Mouse (Mus musculus) hindbrain, embryonic 12.5 days (tissue): ENCODE results near the gene Bok. TPM values are rescaled to one million over a fixed set of nuclear protein-coding genes. Genes with fewer than 3 reads are reported as not detected.

Source experiments
- ATAC-seq: fragments of 200-750 bp; cut with Nextera tagmentation; 2 replicates; pipeline ENCODE4 v1.8.0; 2017; ENCODE audit warnings: moderate TSS enrichment; ENCODE audit not compliant: low FRiP score
- H3K27ac ChIP-seq: fragments of 300-500 bp; sonication (generic); 2 replicates; pipeline ENCODE4 v1.5.1; 2016; ENCODE audit warnings: mild to moderate bottlenecking
- H3K27me3 ChIP-seq: fragments of 300-500 bp; sonication (generic); 2 replicates; pipeline ENCODE4 v1.6.1; 2016; ENCODE audit warnings: mild to moderate bottlenecking
- H3K36me3 ChIP-seq: fragments of 300-500 bp; sonication (generic); 2 replicates; pipeline ENCODE4 v1.6.1; 2016; ENCODE audit warnings: mild to moderate bottlenecking
- H3K4me1 ChIP-seq: fragments of 300-500 bp; sonication (generic); 2 replicates; pipeline ENCODE4 v1.6.1; 2016
- H3K4me2 ChIP-seq: fragments of 300-500 bp; sonication (generic); replicated peaks from 2 replicates; pipeline ENCODE4 v1.6.1; 2016; ENCODE audit warnings: mild to moderate bottlenecking
- H3K4me3 ChIP-seq: fragments of 300-500 bp; sonication (generic); 2 replicates; pipeline ENCODE4 v1.5.1; 2016; ENCODE audit warnings: mild to moderate bottlenecking
- H3K9ac ChIP-seq: fragments of 300-500 bp; sonication (generic); 2 replicates; pipeline ENCODE4 v1.6.1; 2016; ENCODE audit warnings: mild to moderate bottlenecking, moderate library complexity
- H3K9me3 ChIP-seq: fragments of 300-500 bp; sonication (generic); replicated peaks from 2 replicates; pipeline ENCODE4 v1.6.1; 2016; ENCODE audit warnings: mild to moderate bottlenecking
- WGBS: fragments of 180-500 bp; shearing (Covaris S2); methylation state at CpG from one replicate; pipeline ENCODE4 v1.1.7; 2016; 5-methylcytosine and 5-hydroxymethylcytosine counted together
- polyA plus RNA-seq: library from polyadenylated mRNA; unstranded; fragments of >200 nt; fragmentation: Nextera tagmentation; extraction: Ambion mirVana; gene quantifications from 2 replicates; pipeline ENCODE4 v1.2.1, GENCODE M21; 2016

Gene Bok
- polyA plus RNA-seq, 1 experiment from 2014 or later, result 43.8 TPM

DNA sequence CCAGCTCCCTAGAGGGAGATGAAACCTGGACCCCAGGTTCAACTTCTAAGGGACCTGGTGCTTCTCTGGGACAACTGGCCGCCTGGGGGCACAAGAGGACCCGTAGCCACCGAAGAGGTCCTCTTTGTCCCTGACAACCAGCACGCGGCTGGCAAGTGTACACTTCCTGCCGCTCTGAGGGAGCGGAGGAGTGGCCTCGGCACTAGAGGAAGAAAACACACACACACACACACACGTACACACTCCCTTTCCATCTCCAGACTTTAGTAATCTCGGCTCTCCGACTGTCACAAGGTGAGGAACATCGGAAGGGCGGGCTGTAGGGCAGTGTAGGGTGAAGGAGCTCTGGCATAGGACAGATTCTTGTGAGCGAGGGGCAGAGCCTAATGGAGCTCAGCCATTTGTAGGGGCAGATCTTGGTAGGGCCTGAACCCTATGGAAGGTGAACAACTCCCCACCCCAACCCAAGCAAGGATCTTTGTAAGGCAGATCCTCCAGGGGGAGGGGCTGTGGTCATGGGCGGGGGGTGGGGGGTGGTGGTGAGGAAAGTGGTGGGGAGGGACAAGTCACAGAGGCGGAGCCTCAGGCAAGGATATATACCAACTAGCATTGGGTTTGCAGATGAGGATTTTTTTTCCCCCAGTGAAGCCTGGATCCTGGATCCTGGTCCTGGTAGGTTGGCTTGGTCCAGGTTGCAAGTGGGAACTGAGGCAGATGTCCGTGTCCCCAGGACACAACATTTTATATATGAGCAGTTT lies 16.5 kb upstream of the Bok start:
- H3K9ac ChIP-seq, result peak overlapping the region; percentile 64
- no peaks in the 10 kb centered on the region for H3K9me3 ChIP-seq
- no peaks in the 10 kb centered on the region for H3K36me3 ChIP-seq
- peak; percentile 79 for ATAC-seq
- H3K4me3 ChIP-seq, result peak overlapping the region; percentile 37
- H3K27me3 ChIP-seq, result no peaks in the 10 kb centered on the region
- peak overlapping the region; percentile 57 for H3K4me2 ChIP-seq
- no peaks in the 10 kb centered on the region for H3K4me1 ChIP-seq
- H3K27ac ChIP-seq, result peak overlapping the region; percentile 42; the same call in 1 of the 2 replicates
- 10% methylated on average over 17 of the region's 17 CpGs for WGBS

DNA sequence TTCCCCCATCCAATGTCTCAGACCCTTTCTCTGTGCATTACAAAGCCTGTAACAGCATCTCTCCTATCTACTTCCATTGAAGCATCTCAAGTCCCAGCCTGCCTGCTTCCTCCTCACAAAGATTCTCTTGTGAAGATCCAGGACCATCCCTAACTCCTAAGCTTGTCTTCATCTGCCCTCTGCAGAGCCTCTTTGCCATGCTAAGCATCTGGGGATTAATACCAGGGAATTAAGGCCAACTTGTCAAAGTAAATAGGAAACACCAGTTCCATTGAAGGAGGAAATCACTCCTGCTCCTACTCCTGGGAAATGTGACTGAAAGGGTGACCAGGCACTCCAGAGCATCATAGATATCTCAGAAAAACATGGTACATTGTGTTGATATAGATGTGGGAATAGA lies 15.5 kb upstream of the Bok start:
- Histone ChIP-seq H3K36me3 (no peaks in the 10 kb centered on the region), H3K4me1 (no peaks in the 10 kb centered on the region), H3K9me3 (no peaks in the 10 kb centered on the region), H3K4me2 (no peak overlapping the region), H3K27ac (no peak overlapping the region), H3K9ac (no peak overlapping the region), H3K27me3 (no peaks in the 10 kb centered on the region), H3K4me3 (no peak overlapping the region)
- ATAC-seq, result no peak

DNA sequence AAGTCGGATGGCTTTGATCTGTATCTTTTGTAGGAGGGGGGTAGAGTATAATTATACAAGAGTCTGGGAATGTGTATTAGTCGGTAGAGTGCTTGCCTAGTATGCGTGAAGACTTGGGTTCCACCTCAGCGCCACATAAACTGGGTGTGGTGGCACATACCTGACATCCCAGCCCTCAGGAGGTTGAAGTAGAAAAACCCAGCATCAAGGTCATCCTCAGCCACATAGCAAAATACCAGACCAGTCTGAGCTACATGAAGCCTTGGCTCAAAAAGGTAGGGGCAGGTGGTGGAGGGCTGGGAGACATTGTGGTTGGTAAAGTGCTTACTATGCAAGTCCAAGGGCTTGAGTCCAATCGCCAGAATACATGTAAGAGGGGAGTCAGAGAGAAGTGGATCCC lies 12.8 kb upstream of the Bok start:
- Histone ChIP-seq H3K27me3 (no peaks in the 10 kb centered on the region), H3K9me3 (no peaks in the 10 kb centered on the region), H3K4me2 (no peak overlapping the region), H3K4me3 (no peak overlapping the region), H3K27ac (no peak overlapping the region), H3K36me3 (no peaks in the 10 kb centered on the region), H3K9ac (no peak overlapping the region), H3K4me1 (no peaks in the 10 kb centered on the region)
- 93% methylated on average over 5 of the region's 5 CpGs for WGBS
- no peak for ATAC-seq

DNA sequence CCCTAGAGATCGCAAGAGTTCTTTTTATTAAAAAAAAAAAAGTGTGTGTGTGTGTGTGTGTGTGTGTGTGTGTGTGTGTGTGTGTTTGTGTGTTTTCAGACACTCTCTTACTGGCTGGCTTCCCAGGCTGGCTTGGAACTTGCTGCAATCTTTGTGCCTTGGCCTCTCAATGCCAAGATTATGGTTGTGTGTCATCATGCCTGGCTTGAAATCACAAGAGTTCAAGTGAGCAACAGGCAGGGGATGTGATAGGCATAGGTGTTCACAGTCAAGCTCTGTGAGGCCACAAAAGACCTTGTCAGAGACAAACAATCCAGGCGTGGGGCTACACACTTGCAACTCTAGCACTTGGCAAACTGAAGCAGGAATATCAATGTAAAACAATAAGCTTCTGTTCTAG lies 7.1 kb upstream of the Bok start:
- Histone ChIP-seq H3K4me2 (no peak overlapping the region), H3K4me3 (no peak overlapping the region), H3K9me3 (0 out of 2 replicates have a peak, but pooled peaks cover 8% of the 10 kb centered on the region), H3K27me3 (0 out of 2 replicates have a peak, but pooled peaks cover 2% of the 10 kb centered on the region), H3K27ac (no peak overlapping the region), H3K36me3 (no peaks in the 10 kb centered on the region), H3K9ac (no peak overlapping the region), H3K4me1 (no peaks in the 10 kb centered on the region)
- 73% methylated on average over 2 of the region's 2 CpGs for WGBS
- no peak for ATAC-seq

DNA sequence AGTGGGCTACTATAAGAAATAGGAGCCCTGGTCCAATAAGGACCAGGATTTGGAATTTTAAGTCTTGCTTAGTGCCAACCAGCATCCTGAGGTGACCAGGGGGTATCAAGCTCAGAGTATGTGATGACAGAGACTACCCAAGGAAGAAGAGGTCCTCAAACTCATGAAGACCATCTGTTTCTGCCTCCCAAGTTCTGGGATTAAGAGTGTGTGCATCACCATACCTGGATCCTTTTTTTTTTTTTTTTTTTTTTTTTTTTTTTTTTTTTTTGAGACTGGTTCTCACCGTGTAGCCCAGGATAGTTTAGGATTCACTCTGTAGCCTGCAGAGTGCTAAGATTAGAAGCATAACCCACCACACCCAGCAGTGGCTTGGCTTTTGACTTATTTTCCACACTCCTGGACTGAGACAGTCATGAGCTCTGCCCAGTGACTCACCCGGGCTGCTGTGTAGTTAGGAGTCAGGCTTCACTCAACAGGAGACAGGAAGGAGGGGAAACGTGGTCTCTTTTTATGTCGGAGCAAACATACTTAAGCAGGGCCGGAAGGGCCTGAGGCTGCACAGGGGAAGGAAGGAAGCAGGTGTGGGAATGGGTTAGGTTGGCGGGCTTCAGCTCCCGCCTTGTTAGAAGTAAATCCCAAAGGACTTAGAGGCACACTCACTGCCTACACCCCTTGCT lies 5.4 kb upstream of the Bok start:
- Histone ChIP-seq H3K27ac (no peak overlapping the region), H3K4me3 (no peak overlapping the region), H3K9ac (no peak overlapping the region), H3K4me1 (no peaks in the 10 kb centered on the region), H3K9me3 (0 out of 2 replicates have a peak, but pooled peaks cover 8% of the 10 kb centered on the region), H3K27me3 (peaks cover 11% of the 10 kb centered on the region; the same call in 1 of the 2 replicates), H3K36me3 (no peaks in the 10 kb centered on the region), H3K4me2 (no peak overlapping the region)
- no peak for ATAC-seq
- 69% methylated on average over 7 of the region's 7 CpGs for WGBS

DNA sequence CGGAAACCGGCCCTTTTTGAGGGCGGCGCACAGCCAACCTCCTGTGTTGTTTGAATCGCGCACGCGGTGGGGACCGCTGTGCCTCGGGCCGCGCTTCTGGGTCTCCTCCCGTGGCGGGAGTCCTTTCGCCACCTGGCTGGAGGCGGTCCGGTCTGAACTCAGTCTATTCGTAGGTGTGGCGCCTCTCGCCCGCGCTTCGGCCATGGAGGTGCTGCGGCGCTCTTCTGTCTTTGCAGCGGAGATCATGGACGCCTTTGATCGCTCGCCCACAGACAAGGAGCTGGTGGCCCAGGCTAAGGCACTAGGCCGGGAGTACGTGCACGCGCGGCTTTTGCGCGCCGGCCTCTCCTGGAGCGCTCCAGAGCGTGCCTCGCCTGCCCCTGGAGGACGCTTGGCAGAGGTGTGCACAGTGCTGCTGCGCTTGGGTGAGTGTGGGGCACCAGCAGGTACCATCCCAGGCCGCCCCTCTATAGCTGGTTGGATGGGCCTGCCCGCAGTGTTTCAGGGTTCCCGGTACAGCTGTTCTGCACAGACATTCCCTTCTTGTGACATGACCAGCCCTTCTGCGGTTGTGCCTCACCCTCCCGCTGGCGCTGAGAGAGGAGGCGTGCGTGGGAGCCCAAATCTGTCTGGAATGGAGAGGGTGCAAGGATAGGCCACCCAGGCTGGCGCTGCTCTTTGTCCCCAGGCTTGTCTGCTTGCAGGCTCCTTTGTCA lies 943 bp downstream of the Bok start:
- 0 out of 2 replicates have a peak, but pooled peaks cover 5% of the 10 kb centered on the region for H3K36me3 ChIP-seq
- H3K27me3 ChIP-seq, result peaks cover 19% of the 10 kb centered on the region; the same call in 1 of the 2 replicates
- peak overlapping the region; percentile 82 for H3K4me2 ChIP-seq
- 3% methylated on average over 51 of the region's 51 CpGs for WGBS
- peak; percentile 86 for ATAC-seq
- H3K9ac ChIP-seq, result peak overlapping the region; percentile 73
- 0 out of 2 replicates have a peak, but pooled peaks cover 8% of the 10 kb centered on the region for H3K9me3 ChIP-seq
- peaks cover 14% of the 10 kb centered on the region; the same call in 1 of the 2 replicates for H3K4me1 ChIP-seq
- peak overlapping the region; percentile 55 for H3K27ac ChIP-seq
- H3K4me3 ChIP-seq, result peak overlapping the region; percentile 57

DNA sequence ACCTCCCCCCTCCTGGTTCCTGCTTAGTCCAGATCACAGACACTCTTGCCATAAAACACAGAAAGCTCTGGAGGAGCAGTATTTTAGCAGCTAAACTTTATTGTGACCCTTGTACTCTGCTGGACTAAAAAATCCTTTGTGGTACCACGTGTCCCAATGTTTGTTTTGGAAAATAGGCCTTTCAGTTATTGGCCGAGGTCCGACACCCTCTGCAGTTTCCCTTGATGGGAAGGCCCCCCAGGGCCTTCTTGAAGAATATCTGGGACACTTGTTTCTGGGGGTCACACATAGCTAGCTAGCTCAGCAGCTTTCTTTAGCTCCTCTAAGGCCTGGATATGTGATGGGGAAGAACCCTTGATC lies 1.5 kb downstream of the Bok start:
- Histone ChIP-seq H3K36me3 (0 out of 2 replicates have a peak, but pooled peaks cover 7% of the 10 kb centered on the region), H3K27ac (peak overlapping the region; percentile 55; the same call in 1 of the 2 replicates), H3K4me1 (peaks cover 14% of the 10 kb centered on the region; the same call in 1 of the 2 replicates), H3K9ac (peak overlapping the region; percentile 73), H3K4me3 (peak overlapping the region; percentile 57), H3K9me3 (0 out of 2 replicates have a peak, but pooled peaks cover 4% of the 10 kb centered on the region), H3K27me3 (peaks cover 19% of the 10 kb centered on the region; the same call in 1 of the 2 replicates), H3K4me2 (peak overlapping the region; percentile 82)
- 54% methylated on average over 3 of the region's 3 CpGs for WGBS
- no peak for ATAC-seq

DNA sequence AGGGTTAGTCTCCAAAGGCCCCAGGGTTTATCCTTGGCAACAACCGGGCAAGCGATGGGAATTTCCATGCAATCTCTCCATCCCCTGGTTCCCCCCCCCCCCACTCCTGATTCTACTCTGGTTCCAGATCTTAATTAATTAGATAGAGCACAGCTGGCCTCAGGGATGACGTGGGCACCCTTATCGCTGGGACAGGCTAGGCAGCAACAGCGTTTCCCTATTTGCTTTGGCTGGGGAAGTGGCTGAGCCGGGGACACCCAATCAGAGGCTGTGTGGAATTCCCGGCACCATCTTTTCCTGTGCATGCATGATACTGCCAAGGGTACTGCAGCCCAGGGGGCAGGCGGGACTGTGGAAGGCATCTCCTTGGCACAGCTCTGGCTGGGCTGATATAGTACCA lies 2.7 kb downstream of the Bok start:
- Histone ChIP-seq H3K4me2 (no peak overlapping the region), H3K4me1 (peaks cover 14% of the 10 kb centered on the region; the same call in 1 of the 2 replicates), H3K36me3 (0 out of 2 replicates have a peak, but pooled peaks cover 7% of the 10 kb centered on the region), H3K4me3 (no peak overlapping the region), H3K9ac (no peak overlapping the region), H3K27ac (no peak overlapping the region), H3K9me3 (no peaks in the 10 kb centered on the region), H3K27me3 (peaks cover 19% of the 10 kb centered on the region; the same call in 1 of the 2 replicates)
- ATAC-seq, result no peak
- 74% methylated on average over 8 of the region's 8 CpGs for WGBS

DNA sequence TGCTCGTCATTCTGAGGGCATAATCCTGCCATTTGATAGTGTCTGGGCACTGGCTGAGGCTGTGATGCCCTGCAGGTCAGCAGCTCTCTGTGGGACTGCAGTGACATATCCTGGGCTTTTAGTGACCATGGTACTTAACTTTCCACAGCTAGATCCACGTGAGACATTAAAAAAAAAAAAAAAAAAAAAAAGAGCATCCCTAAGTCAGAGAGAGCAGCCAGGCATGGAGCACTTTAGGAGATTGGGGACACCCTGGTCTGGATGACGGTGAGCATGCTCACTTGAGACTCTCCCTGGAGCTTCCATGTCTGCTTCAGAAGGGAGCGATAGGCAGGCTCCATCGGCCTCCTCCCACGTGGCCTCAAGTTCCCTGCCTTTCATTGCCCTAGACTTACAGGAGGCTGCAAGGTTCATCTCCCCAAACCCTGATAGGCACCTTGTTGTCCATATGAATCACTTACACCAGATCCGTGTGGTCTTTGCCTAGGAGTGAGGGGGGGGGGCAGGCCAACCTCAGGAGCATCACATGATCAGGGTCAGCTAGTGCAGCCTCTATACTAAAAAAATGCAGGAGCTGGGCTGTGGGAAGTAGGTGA lies 4.5 kb downstream of the Bok start:
- ATAC-seq, result no peak

DNA sequence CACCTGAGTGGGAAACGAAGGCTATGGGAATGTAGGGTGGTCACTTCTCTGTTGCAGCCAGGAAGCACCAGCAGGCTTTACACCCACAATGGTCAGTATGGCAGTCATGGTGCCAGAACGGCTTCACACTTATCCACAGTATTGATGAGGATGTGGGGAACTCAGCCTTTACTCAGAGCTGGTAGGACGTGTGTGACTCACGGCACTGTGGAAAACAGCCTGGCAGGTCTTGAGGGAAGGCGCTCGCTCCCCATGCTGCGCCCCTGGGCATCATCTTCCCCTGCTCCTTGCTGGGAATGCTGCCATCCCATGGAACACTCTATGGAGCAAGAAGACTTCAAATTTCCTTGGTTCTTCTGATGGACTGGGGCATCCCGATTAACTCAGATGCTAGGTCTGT lies 5.6 kb downstream of the Bok start:
- ATAC-seq, result no peak
- no peaks in the 10 kb centered on the region for H3K9me3 ChIP-seq
- no peak overlapping the region for H3K27ac ChIP-seq
- 91% methylated on average over 8 of the region's 8 CpGs for WGBS
- no peak overlapping the region for H3K4me3 ChIP-seq
- H3K4me1 ChIP-seq, result peaks cover 14% of the 10 kb centered on the region; the same call in 1 of the 2 replicates
- no peak overlapping the region for H3K9ac ChIP-seq
- peaks cover 15% of the 10 kb centered on the region for H3K36me3 ChIP-seq
- H3K27me3 ChIP-seq, result peaks cover 5% of the 10 kb centered on the region; the same call in 1 of the 2 replicates
- H3K4me2 ChIP-seq, result no peak overlapping the region

More for the DNA sequence above, 4.5 kb downstream of the Bok start:
- H3K4me1 ChIP-seq, result peaks cover 14% of the 10 kb centered on the region; the same call in 1 of the 2 replicates
- peaks cover 7% of the 10 kb centered on the region; the same call in 1 of the 2 replicates for H3K27me3 ChIP-seq
- no peaks in the 10 kb centered on the region for H3K9me3 ChIP-seq
- no peak overlapping the region for H3K9ac ChIP-seq
- no peak overlapping the region for H3K4me3 ChIP-seq
- no peak overlapping the region for H3K27ac ChIP-seq
- no peak overlapping the region for H3K4me2 ChIP-seq
- 86% methylated on average over 7 of the region's 7 CpGs for WGBS
- peaks cover 12% of the 10 kb centered on the region; the same call in 1 of the 2 replicates for H3K36me3 ChIP-seq

DNA sequence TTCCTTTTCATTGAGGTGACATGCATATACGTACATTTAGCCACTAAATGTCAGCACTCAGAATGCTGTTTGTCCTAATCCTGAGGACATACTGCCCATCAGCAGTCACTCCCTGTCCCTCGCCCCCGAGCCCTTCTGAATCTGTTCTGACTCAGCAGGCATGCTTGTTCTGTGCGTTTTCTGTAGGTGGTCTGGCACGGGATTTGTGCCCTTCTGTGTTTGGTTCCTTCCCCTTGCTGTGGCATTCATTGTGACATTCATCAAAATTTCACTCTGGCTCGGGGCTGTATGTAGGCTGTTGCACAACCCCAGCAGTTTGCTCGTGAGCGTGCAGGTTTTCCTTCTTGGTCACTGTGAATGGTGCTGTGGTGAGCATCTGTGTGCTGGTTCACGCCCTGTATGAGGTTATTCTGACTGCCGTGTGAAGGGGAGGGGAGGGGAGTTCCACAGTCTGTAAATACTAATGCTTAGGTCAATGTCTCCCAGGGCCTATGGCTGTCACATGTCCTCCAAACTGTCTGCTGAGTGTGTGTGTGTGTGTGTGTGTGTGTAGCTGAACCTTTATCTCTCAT lies 6.4 kb downstream of the Bok start:
- Histone ChIP-seq H3K4me1 (peaks cover 7% of the 10 kb centered on the region; the same call in 1 of the 2 replicates), H3K27me3 (no peaks in the 10 kb centered on the region; the same call in 1 of the 2 replicates), H3K9ac (no peak overlapping the region), H3K27ac (no peak overlapping the region), H3K36me3 (peaks cover 15% of the 10 kb centered on the region), H3K4me2 (no peak overlapping the region), H3K9me3 (no peaks in the 10 kb centered on the region), H3K4me3 (no peak overlapping the region)
- WGBS, result 74% methylated on average over 10 of the region's 10 CpGs
- ATAC-seq, result no peak
